Mouse (Mus musculus) myocyte (in vitro differentiated cells): ENCODE measurements around the gene Add1. TPM values are rescaled to one million over a fixed set of nuclear protein-coding genes. Genes with fewer than 3 reads are reported as not detected.
"Not testable (repeated sequence)": the region's sequence is repeated elsewhere in the genome, so short reads cannot be mapped to it uniquely, and the experiment has no call there.

Experiments used
- H3K27me3 ChIP-seq: one replicate; pipeline ENCODE4 v1.6.1; 2011; ENCODE audit not compliant: control insufficient read depth, insufficient read depth, insufficient read length
- H3K36me3 ChIP-seq: one replicate; pipeline ENCODE4 v1.6.1; 2011; ENCODE audit not compliant: control insufficient read depth, insufficient read depth
- H3K4me2 ChIP-seq: one replicate; pipeline ENCODE4 v1.6.1; 2011; ENCODE audit warnings: low read depth, control low read depth
- H3K4me3 ChIP-seq: one replicate; pipeline ENCODE4 v1.5.1; 2011; ENCODE audit warnings: mild to moderate bottlenecking, control low read depth, moderate library complexity
- H3K79me2 ChIP-seq: one replicate; pipeline ENCODE4 v1.6.1; 2011; ENCODE audit not compliant: control insufficient read depth, insufficient read depth
- H3ac ChIP-seq: one replicate; pipeline ENCODE4 v1.6.1; 2011; ENCODE audit not compliant: control insufficient read depth, insufficient read length
- CEBPB ChIP-seq: IDR thresholded peaks from 2 replicates; pipeline ENCODE4 v1.6.1; 2011; ENCODE audit warnings: mild to moderate bottlenecking, moderate library complexity; ENCODE audit not compliant: poor library complexity, insufficient read depth, severe bottlenecking
- E2F4 ChIP-seq: IDR thresholded peaks from one replicate; pipeline ENCODE4 v1.6.1; 2011; ENCODE audit warnings: mild to moderate bottlenecking, control low read depth, moderate library complexity; ENCODE audit not compliant: insufficient read depth
- MAX ChIP-seq: IDR thresholded peaks from one replicate; pipeline ENCODE4 v1.6.1; 2011; ENCODE audit warnings: low read depth, mild to moderate bottlenecking, control low read depth
- MYOD1 ChIP-seq, 3 experiments: IDR thresholded peaks; one replicate each; pipeline ENCODE4 v1.6.1; 2011; ENCODE audit warnings: control low read depth in 2 of 3, low read depth in 2 of 3, mild to moderate bottlenecking in 2 of 3, moderate library complexity in 1 of 3; ENCODE audit not compliant: insufficient read length in 2 of 3, control insufficient read depth in 1 of 3
- MYOG ChIP-seq, 3 experiments: IDR thresholded peaks; one replicate each; pipeline ENCODE4 v1.6.1; 2011; ENCODE audit warnings: control low read depth in 2 of 3, low read depth in 2 of 3, mild to moderate bottlenecking in 2 of 3; ENCODE audit not compliant: insufficient read length in 2 of 3, control insufficient read depth in 1 of 3, insufficient read depth in 1 of 3
- POLR2A ChIP-seq: IDR thresholded peaks from one replicate; pipeline ENCODE4 v1.6.1; 2011; ENCODE audit warnings: low read depth, mild to moderate bottlenecking, control low read depth, moderate library complexity; ENCODE audit not compliant: insufficient read length
- POLR2AphosphoS2 ChIP-seq: IDR thresholded peaks from one replicate; pipeline ENCODE4 v1.6.1; 2011; ENCODE audit warnings: low read depth, control low read depth; ENCODE audit not compliant: insufficient read length
- REST ChIP-seq: IDR thresholded peaks from one replicate; pipeline ENCODE4 v1.6.1; 2011; ENCODE audit warnings: mild to moderate bottlenecking, control low read depth, moderate library complexity; ENCODE audit not compliant: insufficient read depth, insufficient read length
- SRF ChIP-seq: IDR thresholded peaks from one replicate; pipeline ENCODE4 v1.6.1; 2011; ENCODE audit warnings: low read depth; ENCODE audit not compliant: control insufficient read depth, insufficient read length
- TCF12 ChIP-seq: IDR thresholded peaks from one replicate; pipeline ENCODE4 v1.6.1; 2011; ENCODE audit warnings: mild to moderate bottlenecking, control low read depth; ENCODE audit not compliant: poor library complexity, insufficient read depth, severe bottlenecking
- TCF3 ChIP-seq: IDR thresholded peaks from one replicate; pipeline ENCODE4 v1.6.1; 2011; ENCODE audit warnings: low read depth, control low read depth; ENCODE audit not compliant: insufficient read length
- USF1 ChIP-seq: IDR thresholded peaks from one replicate; pipeline ENCODE4 v1.6.1; 2011; ENCODE audit warnings: low read depth, mild to moderate bottlenecking, control low read depth, moderate library complexity
- polyA plus RNA-seq: library from polyadenylated mRNA; unstranded; fragments of >200 nt; fragmentation: generic; extraction: Trizol; gene quantifications from one replicate; pipeline ENCODE4 v1.2.1, GENCODE M21; 2012; ENCODE audit warnings: missing spikeins

Add1 gene
- polyA plus RNA-seq, 1 experiment, result 160 TPM

DNA sequence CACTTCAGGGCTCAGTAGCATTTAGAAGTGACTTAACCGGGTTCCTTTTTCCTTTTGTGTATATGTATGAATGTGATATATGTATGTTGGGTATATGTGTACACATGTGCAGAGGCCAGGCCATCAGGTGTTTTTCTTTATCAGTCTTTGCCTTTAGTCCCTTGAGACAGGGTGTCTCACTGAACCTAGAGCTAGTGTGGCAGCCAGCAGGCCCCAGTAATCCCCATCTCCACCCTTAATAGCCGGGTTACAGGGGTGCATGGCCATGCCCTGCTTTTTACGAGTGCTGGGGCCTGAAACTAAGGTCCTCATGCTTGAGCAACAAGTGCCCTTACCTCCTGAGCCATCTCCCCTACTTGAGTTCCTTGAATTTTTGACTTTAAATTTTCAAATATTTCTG, 1.9 kb upstream of the Add1 start:
- TF ChIP-seq TCF12 (no peak), POLR2AphosphoS2 (no peak), MYOG (IDR thresholded peaks at IDR 0.05; ENCODE audit: control insufficient read depth in 1 of 3, insufficient read depth in 1 of 3, insufficient read length in 2 of 3, low read depth in 2 of 3) (no peak), SRF (no peak), E2F4 (no peak), TCF3 (no peak), MYOD1 (IDR thresholded peaks at IDR 0.05; ENCODE audit: control insufficient read depth in 1 of 3, insufficient read length in 2 of 3, low read depth in 2 of 3) (no peak), POLR2A (no peak)
- Histone ChIP-seq H3K27me3 (no peaks in the 10 kb centered on the region), H3K4me2 (no peak overlapping the region), H3K36me3 (no peaks in the 10 kb centered on the region), H3K4me3 (no peak overlapping the region), H3K79me2 (peaks cover 26% of the 10 kb centered on the region), H3ac (no peak overlapping the region)

DNA sequence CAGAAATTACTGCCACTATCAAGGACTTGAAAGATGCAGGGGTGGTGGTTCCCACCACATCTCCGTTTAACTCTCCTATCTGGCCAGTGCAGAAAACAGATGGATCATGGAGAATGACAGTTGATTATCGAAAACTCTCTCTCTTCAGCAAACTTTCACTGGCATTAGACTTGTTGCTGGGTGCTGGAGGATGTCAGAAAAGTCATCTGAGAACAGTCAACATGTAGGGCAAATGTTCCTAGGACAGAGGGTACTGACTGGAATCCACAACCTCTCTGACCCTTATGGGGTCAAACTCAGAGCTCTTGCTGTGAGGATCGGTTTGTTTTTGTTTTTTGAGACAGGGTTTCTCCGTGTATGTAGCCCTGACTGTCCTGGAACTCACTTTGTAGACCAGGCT, 896 bp upstream of the Add1 start:
- not testable (repeated sequence) for H3K36me3 ChIP-seq, H3K27me3 ChIP-seq
- Histone ChIP-seq H3ac (peak overlapping the region; percentile 100), H3K4me2 (peak overlapping the region; percentile 93), H3K79me2 (peaks cover 36% of the 10 kb centered on the region), H3K4me3 (peak overlapping the region; percentile 73)

DNA sequence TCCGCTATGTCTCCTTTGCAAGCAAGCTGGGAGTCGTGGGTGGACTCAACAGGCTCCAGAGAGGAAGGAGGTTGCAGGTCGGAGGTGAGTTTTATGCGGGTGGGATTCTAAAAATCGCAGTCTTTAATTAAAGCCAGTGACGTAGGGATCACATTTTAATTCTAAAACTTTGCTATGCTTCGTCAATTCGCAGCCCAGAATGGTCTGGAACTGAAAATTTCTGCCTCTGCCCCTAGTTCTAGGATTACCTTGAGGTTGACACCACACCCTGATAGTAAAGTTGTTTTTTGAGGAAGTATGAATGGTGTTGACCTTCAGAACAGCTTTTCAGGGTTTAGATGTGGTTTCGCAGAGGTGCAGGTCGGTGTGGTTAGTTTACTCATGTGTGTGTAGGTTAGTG, 1.3 kb downstream of the Add1 start:
- TF ChIP-seq USF1, result no peak
- Histone ChIP-seq H3ac (peak overlapping the region; percentile 100), H3K79me2 (peaks cover 55% of the 10 kb centered on the region), H3K27me3 (no peaks in the 10 kb centered on the region), H3K36me3 (no peaks in the 10 kb centered on the region), H3K4me3 (peak overlapping the region; percentile 73), H3K4me2 (peak overlapping the region; percentile 90)

DNA sequence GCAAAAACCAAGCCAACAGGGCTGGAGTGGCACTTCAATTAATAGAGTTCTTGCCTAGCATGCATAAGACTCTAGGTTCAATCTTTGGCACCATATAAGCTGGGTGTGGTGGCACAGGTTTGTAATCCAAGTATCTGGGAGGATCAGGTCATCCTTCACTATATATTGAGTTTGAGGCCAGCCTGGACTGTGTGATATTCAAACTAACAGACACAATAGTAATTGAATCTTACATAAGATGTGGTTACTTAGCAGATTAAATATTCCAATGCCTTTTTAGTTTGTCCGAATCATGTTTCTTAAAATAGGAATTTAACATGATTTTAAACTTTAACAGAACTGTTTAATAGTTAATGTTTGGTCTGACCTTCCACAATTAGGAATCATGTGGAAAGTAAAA, 2.8 kb downstream of the Add1 start:
- Histone ChIP-seq H3K4me3 (no peak overlapping the region), H3ac (no peak overlapping the region), H3K36me3 (no peaks in the 10 kb centered on the region), H3K4me2 (no peak overlapping the region), H3K79me2 (peaks cover 68% of the 10 kb centered on the region), H3K27me3 (no peaks in the 10 kb centered on the region)
- TF ChIP-seq TCF3 (no peak), POLR2AphosphoS2 (no peak), CEBPB (no peak), TCF12 (no peak), MAX (no peak), SRF (no peak), POLR2A (no peak), MYOG (IDR thresholded peaks at IDR 0.05; ENCODE audit: control insufficient read depth in 1 of 3, insufficient read depth in 1 of 3, insufficient read length in 2 of 3, low read depth in 2 of 3) (no peak), E2F4 (no peak), USF1 (no peak), MYOD1 (IDR thresholded peaks at IDR 0.05; ENCODE audit: control insufficient read depth in 1 of 3, insufficient read length in 2 of 3, low read depth in 2 of 3) (no peak), REST (no peak)

DNA sequence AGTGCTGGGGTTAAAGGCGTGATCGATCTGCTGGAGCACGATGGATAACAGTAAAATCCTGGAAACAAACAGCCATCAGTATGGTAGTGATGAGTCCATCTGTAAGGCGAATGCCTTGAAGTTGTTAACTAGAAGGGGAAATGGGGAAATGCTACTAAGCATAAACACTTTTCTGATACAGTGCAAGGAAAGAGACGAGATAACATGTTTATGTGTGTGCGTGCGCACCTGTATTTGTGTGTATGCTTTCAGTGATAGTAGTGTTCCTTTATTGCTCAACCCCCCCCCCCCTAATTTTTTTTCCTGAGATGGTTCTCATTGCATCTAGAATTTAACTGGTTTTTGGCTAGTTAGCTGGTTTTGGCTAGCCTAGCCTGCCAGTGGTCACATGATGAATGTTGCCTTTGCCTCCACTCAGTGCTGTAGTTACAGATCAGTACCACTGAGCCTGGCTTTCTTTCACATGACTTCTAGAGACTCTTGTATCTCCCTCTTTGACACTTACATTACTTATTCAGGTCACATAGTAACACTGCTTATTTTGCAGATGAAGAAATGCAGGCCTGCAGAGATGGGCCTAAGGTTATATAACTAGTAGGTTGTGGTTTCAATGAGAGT, 4.7 kb downstream of the Add1 start:
- TF ChIP-seq POLR2A (no peak), SRF (no peak), CEBPB (no peak), REST (no peak), TCF12 (no peak), MYOG (IDR thresholded peaks at IDR 0.05; ENCODE audit: control insufficient read depth in 1 of 3, insufficient read depth in 1 of 3, insufficient read length in 2 of 3, low read depth in 2 of 3) (no peak)
- Histone ChIP-seq H3K27me3 (no peaks in the 10 kb centered on the region), H3K4me2 (no peak overlapping the region), H3ac (no peak overlapping the region), H3K4me3 (no peak overlapping the region), H3K36me3 (no peaks in the 10 kb centered on the region), H3K79me2 (peaks cover 78% of the 10 kb centered on the region)

DNA sequence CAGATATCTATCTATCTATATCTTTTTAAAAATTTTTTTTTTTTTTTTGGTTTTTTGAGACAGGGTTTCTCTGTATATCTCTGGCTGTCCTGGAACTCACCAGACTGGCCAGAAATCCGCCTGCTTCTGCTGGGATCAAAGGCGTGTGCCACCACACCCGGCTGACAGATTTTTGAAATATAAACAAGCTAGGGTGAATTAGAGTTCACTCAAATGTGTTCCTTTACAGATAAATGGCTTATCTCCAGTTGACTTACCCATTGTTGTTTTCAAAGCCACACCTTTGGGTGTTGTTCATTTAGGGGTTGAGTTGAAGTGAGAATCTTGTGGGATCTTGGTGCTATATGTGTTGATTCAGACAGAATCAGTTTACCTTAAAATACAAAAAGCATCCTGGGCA, 5.9 kb downstream of the Add1 start:
- peaks cover 85% of the 10 kb centered on the region for H3K79me2 ChIP-seq
- H3K4me3 ChIP-seq, result no peak overlapping the region
- H3ac ChIP-seq, result no peak overlapping the region
- H3K4me2 ChIP-seq, result no peak overlapping the region
- no peaks in the 10 kb centered on the region for H3K27me3 ChIP-seq
- no peaks in the 10 kb centered on the region for H3K36me3 ChIP-seq
- TF ChIP-seq MYOD1 (IDR thresholded peaks at IDR 0.05; ENCODE audit: control insufficient read depth in 1 of 3, insufficient read length in 2 of 3, low read depth in 2 of 3) (no peak), TCF3 (no peak), MAX (no peak), REST (no peak), SRF (no peak), CEBPB (no peak), USF1 (no peak), TCF12 (no peak), MYOG (IDR thresholded peaks at IDR 0.05; ENCODE audit: control insufficient read depth in 1 of 3, insufficient read depth in 1 of 3, insufficient read length in 2 of 3, low read depth in 2 of 3) (no peak), POLR2A (no peak), E2F4 (no peak), POLR2AphosphoS2 (no peak)

DNA sequence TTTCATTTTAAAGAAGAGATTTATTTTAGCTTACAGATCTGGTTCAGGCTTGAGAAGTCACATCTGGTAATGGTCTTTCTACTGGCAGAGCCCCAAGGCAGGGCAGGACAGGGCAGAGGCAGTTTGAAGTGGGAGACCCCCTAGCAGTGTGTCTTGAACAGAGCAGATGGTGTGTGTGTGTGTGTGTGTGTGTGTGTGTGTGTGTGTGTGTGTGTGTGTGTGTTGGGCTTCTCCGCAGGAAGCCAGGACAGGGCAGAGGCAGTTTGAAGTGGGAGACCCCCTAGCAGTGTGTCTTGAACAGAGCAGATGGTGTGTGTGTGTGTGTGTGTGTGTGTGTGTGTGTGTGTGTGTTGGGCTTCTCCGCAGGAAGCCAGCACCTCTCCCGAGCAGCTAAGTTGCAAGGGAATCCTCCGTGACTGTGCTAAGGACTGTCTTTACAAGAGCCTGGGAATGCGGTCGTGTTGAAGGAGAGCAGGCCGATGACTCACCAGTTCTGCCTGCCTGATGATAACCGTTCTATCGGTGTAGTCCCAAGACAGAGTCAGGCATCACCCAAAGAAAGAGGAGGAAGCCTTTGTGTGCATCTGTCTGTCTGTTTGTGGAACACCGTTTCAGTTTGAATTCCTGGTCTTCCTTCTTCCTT, 8.3 kb downstream of the Add1 start:
- H3K79me2 ChIP-seq, result peaks cover 86% of the 10 kb centered on the region
- not testable (repeated sequence) for H3K4me3 ChIP-seq, H3ac ChIP-seq, H3K27me3 ChIP-seq, H3K36me3 ChIP-seq
- peak overlapping the region; percentile 75 for H3K4me2 ChIP-seq
